Mouse (Mus musculus) forebrain, embryonic 15.5 days (tissue): ENCODE measurements around the gene Dars2. TPM values are rescaled to one million over a fixed set of nuclear protein-coding genes. Genes with fewer than 3 reads are reported as not detected.

Source experiments
- ATAC-seq: fragments of 200-750 bp; cut with Nextera tagmentation; replicated peaks from 2 replicates; pipeline ENCODE4 v1.8.0; 2017; ENCODE audit warnings: mild to moderate bottlenecking, moderate TSS enrichment, moderate library complexity
- H3K27ac ChIP-seq: fragments of 300-500 bp; sonication (generic); replicated peaks from 2 replicates; pipeline ENCODE4 v1.5.1; 2015; ENCODE audit warnings: mild to moderate bottlenecking, inconsistent platforms
- H3K27me3 ChIP-seq: fragments of 300-500 bp; sonication (generic); 2 replicates; pipeline ENCODE4 v1.6.1; 2015; ENCODE audit warnings: inconsistent platforms
- H3K36me3 ChIP-seq: fragments of 300-500 bp; sonication (generic); 2 replicates; pipeline ENCODE4 v1.6.1; 2015; ENCODE audit warnings: mild to moderate bottlenecking, inconsistent platforms
- H3K4me1 ChIP-seq: fragments of 300-500 bp; sonication (generic); 2 replicates; pipeline ENCODE4 v1.6.1; 2015; ENCODE audit warnings: inconsistent platforms
- H3K4me2 ChIP-seq: fragments of 300-500 bp; sonication (generic); replicated peaks from 2 replicates; pipeline ENCODE4 v1.6.1; 2015; ENCODE audit warnings: mild to moderate bottlenecking, inconsistent platforms
- H3K4me3 ChIP-seq: fragments of 300-500 bp; sonication (generic); 2 replicates; pipeline ENCODE4 v1.5.1; 2015; ENCODE audit warnings: mild to moderate bottlenecking, inconsistent platforms
- H3K9ac ChIP-seq: fragments of 300-500 bp; sonication (generic); replicated peaks from 2 replicates; pipeline ENCODE4 v1.6.1; 2015; ENCODE audit warnings: mild to moderate bottlenecking, inconsistent platforms
- H3K9me3 ChIP-seq: fragments of 300-500 bp; sonication (generic); 2 replicates; pipeline ENCODE4 v1.6.1; 2016; ENCODE audit warnings: inconsistent platforms
- WGBS: fragments of 180-500 bp; shearing (Covaris S2); methylation state at CpG from one replicate; pipeline ENCODE4 v1.1.7; 2015; ENCODE audit warnings: mixed read lengths; 5-methylcytosine and 5-hydroxymethylcytosine counted together
- polyA plus RNA-seq: library from polyadenylated mRNA; unstranded; fragments of >200 nt; fragmentation: Nextera tagmentation; extraction: Ambion mirVana; gene quantifications from 2 replicates; pipeline ENCODE4 v1.2.1, GENCODE M21; 2015

Dars2 gene
- polyA plus RNA-seq, 1 experiment from 2014 or later: 34.6 TPM

DNA sequence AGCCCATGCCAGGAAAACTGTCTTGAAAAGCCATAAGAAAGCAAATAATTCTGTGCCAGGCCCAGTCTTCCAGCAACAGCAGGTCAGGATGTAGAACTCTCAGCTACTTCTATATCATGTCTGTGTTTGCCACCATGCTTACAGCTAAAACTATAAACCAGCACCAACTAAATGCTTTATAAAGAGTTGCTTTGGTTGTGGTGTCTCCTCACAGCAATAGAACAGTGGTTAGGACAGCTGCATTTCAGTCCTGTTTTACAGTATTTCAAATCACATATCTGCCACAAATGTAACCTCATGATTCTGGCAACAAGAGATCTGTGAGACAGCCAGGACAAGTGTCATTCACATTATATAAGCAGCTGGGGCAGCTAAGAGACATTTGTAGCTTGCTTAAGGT, 29.6 kb downstream of the Dars2 start:
- H3K4me2 ChIP-seq: no peak overlapping the region
- H3K4me1 ChIP-seq: peaks cover 19% of the 10 kb centered on the region
- no peak overlapping the region; the same call in 1 of the 2 replicates for H3K27ac ChIP-seq
- no peaks in the 10 kb centered on the region for H3K27me3 ChIP-seq
- ATAC-seq: no peak
- peaks cover 60% of the 10 kb centered on the region for H3K36me3 ChIP-seq
- H3K9ac ChIP-seq: no peak overlapping the region
- H3K9me3 ChIP-seq: no peaks in the 10 kb centered on the region
- no peak overlapping the region for H3K4me3 ChIP-seq

DNA sequence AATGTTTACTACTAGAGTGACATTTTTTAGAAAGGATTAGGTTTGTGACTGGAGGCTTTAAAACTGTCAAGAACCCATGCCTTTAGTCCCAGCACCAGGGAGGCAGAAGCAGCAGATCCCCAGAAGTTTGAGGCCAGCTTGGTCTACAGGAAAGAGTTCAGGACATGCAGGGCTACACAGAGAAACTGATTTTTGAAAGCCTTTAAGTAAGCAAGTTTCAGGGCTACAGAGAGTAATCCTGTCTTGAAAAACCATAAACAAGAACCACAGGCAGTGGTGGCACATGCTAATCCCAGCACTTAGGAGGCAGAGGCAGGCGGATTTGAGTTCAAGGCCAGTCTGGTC, 30.1 kb downstream of the Dars2 start:
- no peak overlapping the region for H3K4me3 ChIP-seq
- 63% methylated on average over 1 of the region's 1 CpGs for WGBS
- H3K27me3 ChIP-seq: no peaks in the 10 kb centered on the region
- H3K27ac ChIP-seq: peak overlapping the region; percentile 52
- no peak overlapping the region for H3K4me2 ChIP-seq
- no peak overlapping the region for H3K9ac ChIP-seq
- H3K36me3 ChIP-seq: peaks cover 58% of the 10 kb centered on the region
- peaks cover 19% of the 10 kb centered on the region for H3K4me1 ChIP-seq
- H3K9me3 ChIP-seq: no peaks in the 10 kb centered on the region
- ATAC-seq: no peak

DNA sequence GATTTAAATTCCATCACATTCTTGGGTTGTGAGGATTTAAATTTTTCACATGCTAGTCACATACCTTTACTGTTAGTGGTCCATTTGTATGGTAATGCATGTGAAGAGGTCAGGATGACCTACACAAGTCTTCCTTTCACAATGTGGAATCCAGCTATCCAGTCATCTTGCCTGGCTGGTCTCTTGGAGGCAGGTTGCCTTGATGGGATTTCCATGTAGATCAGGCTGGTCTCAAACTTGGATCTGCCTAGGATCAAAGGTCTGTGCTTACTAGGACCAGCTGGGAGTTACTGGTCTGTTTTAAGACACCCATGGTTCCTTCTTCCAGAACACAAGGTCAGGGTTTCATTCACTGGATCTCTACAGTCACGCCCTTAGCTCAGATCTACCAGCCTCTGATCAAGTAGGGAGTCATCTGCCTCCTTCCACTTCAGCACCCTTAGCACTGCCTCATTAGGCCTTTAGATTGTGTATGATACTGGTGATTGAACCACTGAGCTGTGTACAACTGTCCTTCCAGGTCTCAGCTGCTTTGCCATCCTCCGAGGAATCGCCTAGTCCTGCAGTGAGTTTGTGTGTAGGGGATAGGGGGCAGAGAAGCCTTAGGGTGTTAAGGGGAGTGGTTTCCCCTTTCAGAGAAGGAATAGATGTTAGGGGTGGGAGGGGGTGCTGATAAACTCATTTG, 30.6 kb downstream of the Dars2 start:
- WGBS: 11% methylated on average over 3 of the region's 3 CpGs
- H3K9ac ChIP-seq: no peak overlapping the region
- H3K4me1 ChIP-seq: peaks cover 19% of the 10 kb centered on the region
- peaks cover 53% of the 10 kb centered on the region for H3K36me3 ChIP-seq
- no peaks in the 10 kb centered on the region for H3K27me3 ChIP-seq
- no peak overlapping the region for H3K4me3 ChIP-seq
- peak overlapping the region; percentile 52 for H3K27ac ChIP-seq
- no peak overlapping the region for H3K4me2 ChIP-seq
- ATAC-seq: 0 out of 2 replicates have a peak, but pooled peaks have one; percentile 7
- H3K9me3 ChIP-seq: no peaks in the 10 kb centered on the region

DNA sequence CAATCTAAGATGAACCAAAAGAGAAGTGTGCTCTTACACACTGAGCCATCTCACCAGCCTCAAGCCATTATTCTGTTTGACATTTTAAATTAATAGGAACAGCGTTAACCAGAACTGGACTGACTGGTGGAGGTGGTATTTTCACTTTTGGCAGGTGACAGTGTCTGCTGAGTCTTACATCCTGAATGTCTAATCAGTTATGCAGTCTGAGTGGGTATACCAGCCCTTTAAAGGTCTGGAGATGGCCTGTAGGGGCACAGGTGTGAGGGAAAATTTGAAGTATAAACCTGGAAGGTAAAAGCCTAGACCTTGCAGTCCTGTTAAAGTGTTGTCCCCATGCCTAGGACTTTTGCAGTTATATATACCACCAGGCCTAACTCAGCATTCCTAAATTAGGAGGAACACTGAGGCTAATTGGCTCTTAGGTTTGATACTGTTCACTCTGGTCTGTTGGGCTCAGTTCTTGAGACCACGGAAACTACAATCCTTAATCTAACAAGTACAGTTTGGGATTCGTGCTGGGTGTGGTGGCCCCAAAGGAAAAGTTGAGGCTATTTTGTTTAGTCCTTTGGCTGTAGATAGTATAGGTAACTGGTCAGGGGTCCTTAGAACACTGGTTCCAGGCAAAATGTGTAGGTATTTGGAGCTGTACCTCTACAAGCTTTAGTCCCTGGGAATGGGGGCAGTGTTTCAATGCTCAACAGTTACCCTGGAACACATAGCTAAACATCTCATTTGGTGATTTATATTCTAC, 31.3 kb downstream of the Dars2 start:
- WGBS: 9% methylated on average over 3 of the region's 3 CpGs
- Histone ChIP-seq H3K27ac (peak overlapping the region; percentile 52; the same call in 1 of the 2 replicates), H3K36me3 (peaks cover 51% of the 10 kb centered on the region), H3K27me3 (no peaks in the 10 kb centered on the region), H3K4me2 (no peak overlapping the region), H3K4me1 (peaks cover 19% of the 10 kb centered on the region), H3K4me3 (no peak overlapping the region), H3K9ac (no peak overlapping the region), H3K9me3 (no peaks in the 10 kb centered on the region)
- no peak for ATAC-seq

DNA sequence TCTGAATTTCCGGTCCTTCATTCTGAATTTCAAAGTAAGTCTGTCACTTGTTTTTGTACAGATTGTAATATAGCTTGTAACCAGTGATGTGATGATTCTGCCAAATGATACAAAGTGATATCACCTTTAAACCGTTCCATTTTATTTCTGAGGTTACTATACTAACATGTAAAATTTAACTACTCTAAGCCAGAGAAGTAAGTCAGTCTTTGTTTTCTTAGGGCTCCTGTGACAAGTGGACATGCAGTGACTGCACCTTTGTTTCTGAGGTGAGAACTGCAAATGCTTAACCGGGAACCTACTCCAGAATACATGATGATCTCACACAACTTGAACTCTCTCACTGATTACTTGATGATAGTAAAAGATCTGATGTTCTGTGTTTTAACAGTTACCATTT, 32.5 kb downstream of the Dars2 start:
- H3K9me3 ChIP-seq: no peaks in the 10 kb centered on the region
- peak overlapping the region; percentile 28; the same call in 1 of the 2 replicates for H3K9ac ChIP-seq
- H3K36me3 ChIP-seq: peaks cover 42% of the 10 kb centered on the region
- H3K27ac ChIP-seq: no peak overlapping the region
- ATAC-seq: no peak
- H3K4me2 ChIP-seq: peak overlapping the region; percentile 79
- WGBS: 27% methylated on average over 3 of the region's 3 CpGs
- H3K4me3 ChIP-seq: peak overlapping the region; percentile 13; the same call in 1 of the 2 replicates
- peaks cover 28% of the 10 kb centered on the region for H3K4me1 ChIP-seq
- H3K27me3 ChIP-seq: no peaks in the 10 kb centered on the region

DNA sequence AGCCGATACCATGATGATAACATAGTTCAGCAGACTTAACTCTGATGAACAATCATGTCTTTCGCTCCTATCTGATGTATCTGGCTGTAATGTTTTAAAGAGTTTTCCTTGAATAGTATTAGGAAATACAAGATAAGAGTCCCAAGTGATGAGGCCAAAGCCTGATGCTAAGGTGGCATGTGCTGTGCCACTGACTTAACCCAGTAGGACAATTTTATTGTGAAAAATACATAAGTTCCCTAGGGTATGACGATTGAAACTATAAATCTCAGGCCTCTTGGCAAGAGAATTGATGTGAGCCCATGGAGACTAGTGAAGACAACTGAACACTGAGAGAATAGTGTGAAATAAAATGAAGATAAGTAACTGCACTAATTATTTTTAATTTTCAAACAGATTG, 32.9 kb downstream of the Dars2 start:
- Histone ChIP-seq H3K4me2 (peak overlapping the region; percentile 79), H3K36me3 (peaks cover 42% of the 10 kb centered on the region), H3K9me3 (no peaks in the 10 kb centered on the region), H3K27me3 (no peaks in the 10 kb centered on the region), H3K4me3 (peak overlapping the region; percentile 13), H3K4me1 (peaks cover 28% of the 10 kb centered on the region), H3K27ac (no peak overlapping the region), H3K9ac (peak overlapping the region; percentile 28)
- ATAC-seq: no peak
- WGBS: 29% methylated on average over 3 of the region's 3 CpGs

DNA sequence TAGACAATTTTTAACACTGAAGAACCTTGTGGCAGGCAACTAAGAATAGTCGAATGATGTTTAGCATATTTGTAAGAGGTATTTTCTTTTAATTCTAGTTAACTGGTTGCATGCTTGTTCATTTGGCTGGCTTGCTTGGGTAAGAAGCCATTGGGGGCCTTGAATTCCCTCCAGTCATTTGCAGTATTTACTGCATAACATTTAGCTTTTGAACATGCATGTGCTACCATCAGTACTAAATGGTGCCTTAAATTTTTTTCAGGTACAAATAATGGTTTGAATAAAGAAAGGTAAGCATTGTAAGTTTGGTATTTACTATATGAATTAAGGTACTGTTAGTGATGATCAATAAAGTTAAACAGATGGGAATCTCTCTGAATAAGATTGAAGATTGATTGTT, 33.4 kb downstream of the Dars2 start:
- Histone ChIP-seq H3K4me2 (peak overlapping the region; percentile 79), H3K27ac (peak overlapping the region; percentile 92; the same call in 1 of the 2 replicates), H3K9ac (peak overlapping the region; percentile 90), H3K27me3 (no peaks in the 10 kb centered on the region), H3K4me3 (peak overlapping the region; percentile 76), H3K36me3 (peaks cover 45% of the 10 kb centered on the region), H3K9me3 (no peaks in the 10 kb centered on the region), H3K4me1 (peaks cover 28% of the 10 kb centered on the region)
- 0% methylated on average over 1 of the region's 1 CpGs for WGBS
- no peak for ATAC-seq

DNA sequence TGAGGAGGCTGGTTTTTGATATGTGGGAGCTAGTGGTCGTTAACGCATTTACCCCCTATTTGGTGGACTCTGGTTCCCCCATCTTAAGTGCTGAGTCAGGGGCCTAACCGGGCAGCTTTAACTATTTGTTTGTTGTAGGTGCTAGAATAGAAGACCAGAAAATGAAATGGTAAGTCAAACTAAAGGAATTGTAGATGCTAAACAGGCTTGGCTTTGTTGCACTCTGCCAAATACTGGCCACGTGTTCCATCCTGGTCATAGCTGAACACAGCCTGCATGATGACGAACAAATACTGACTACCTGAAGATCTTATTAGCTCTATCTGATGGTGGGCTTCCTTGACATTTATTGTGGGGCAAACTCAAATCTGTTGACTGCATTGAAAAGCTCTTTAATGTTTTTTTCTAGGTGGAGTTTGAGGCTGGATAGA, 34.0 kb downstream of the Dars2 start:
- WGBS: 0% methylated on average over 5 of the region's 5 CpGs
- H3K4me3 ChIP-seq: peak overlapping the region; percentile 76
- no peaks in the 10 kb centered on the region for H3K9me3 ChIP-seq
- peak overlapping the region; percentile 90 for H3K9ac ChIP-seq
- peak overlapping the region; percentile 92 for H3K27ac ChIP-seq
- peaks cover 29% of the 10 kb centered on the region for H3K4me1 ChIP-seq
- peaks cover 45% of the 10 kb centered on the region for H3K36me3 ChIP-seq
- no peak for ATAC-seq
- H3K27me3 ChIP-seq: no peaks in the 10 kb centered on the region
- H3K4me2 ChIP-seq: peak overlapping the region; percentile 79

DNA sequence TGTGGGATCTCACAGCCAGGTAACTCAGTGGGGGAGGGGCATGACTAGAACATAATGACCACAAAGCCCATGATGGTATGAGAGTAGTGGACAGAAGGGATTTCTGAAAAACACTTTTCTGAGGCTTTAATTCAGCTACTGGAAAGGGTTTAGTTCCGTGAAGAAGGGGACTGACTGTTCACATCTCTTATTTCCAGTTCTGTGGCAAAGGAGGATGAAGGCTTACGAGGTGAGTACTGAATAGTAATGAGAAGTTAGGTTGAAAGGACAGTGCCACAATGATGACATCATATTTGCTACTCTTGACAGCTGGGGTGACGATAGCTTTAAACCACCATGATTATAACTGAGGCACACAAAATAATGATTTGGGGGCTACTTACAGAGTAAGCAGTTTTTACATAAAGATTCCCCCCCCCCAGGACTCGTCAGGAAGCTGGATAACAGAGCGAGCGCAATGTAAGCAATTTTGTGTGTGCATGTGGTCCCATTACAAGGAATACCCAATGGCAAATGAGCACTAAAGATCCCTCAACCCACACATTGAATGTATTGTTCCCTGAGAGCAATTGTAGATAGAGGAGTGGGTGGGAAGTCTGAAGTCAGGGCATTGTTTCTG, 34.6 kb downstream of the Dars2 start:
- no peaks in the 10 kb centered on the region for H3K9me3 ChIP-seq
- peaks cover 34% of the 10 kb centered on the region for H3K4me1 ChIP-seq
- H3K27me3 ChIP-seq: no peaks in the 10 kb centered on the region
- peak overlapping the region; percentile 92 for H3K27ac ChIP-seq
- 0% methylated on average over 6 of the region's 6 CpGs for WGBS
- H3K9ac ChIP-seq: peak overlapping the region; percentile 90
- no peak for ATAC-seq
- H3K4me3 ChIP-seq: peak overlapping the region; percentile 76
- peaks cover 47% of the 10 kb centered on the region for H3K36me3 ChIP-seq
- peak overlapping the region; percentile 79 for H3K4me2 ChIP-seq

DNA sequence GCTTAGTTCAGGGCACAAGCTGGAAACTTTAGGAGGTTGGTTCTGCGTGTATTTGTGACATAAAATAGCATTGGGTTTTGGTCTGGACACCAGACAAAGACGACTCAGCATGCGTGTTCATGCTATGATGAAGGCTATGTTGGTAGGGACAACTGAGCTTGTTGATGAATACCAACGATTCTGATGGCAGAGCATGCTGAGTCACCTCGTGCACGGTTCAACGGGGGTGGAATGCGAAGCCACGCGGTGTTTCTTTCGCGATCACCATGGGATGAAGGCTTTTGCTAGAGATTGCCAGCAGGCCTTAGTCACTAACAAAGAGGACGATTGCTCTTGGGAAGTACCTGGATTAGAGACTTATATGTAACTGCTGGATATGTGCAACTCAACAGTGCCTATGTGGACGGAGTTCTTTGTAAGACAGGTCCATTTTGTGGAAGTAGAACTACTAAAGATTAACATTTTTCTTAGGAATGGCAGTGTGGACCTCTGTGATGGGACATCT, 35.1 kb downstream of the Dars2 start:
- peak overlapping the region; percentile 76 for H3K4me3 ChIP-seq
- peak overlapping the region; percentile 79 for H3K4me2 ChIP-seq
- H3K9ac ChIP-seq: peak overlapping the region; percentile 90
- peak; percentile 39 for ATAC-seq
- peaks cover 34% of the 10 kb centered on the region for H3K4me1 ChIP-seq
- 0% methylated on average over 14 of the region's 14 CpGs for WGBS
- peak overlapping the region; percentile 92 for H3K27ac ChIP-seq
- no peaks in the 10 kb centered on the region for H3K9me3 ChIP-seq
- no peaks in the 10 kb centered on the region for H3K27me3 ChIP-seq
- H3K36me3 ChIP-seq: peaks cover 48% of the 10 kb centered on the region

DNA sequence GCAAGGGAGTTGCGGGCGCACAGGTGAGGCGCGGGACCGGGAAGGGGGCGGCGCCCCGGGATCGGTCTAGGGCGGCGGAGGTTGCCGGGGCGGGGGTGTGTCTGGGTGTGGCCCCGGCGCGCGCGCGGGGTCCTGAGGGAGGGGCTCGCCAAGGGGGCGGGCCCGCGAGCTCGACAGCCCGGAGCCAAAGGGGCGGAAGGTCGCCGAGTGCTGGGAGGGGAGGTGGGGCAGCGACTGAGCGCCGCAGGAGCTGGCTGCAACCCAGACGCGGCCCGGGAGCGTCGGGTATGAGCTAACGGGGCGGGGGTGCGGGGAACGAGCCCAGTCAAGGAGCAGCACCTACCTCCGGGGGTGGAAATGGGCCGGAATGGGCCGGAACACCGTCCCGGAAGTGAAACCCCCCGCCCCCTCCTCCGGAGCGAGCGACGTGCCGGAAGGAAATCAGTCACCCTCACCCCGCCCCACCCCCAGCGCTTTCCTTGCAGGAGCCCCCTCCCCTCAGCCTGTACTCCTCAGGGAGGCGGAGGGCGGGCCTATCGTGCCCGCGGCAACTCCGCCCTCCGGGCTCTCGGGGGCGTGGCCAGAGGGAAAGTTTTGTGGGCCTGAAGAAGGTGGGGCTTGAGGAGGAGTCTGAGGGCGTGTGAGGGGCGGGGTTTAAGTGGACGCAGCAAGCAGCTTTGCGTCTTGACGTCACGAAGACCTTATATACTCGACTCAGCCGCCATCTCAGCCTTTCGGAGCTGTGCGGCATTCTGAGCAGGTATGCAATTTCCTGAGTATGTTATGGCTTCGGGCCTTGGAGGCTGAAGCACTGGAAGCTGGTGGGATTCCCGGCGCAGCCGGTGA, 35.8 kb downstream of the Dars2 start, which contains the start of gene Zbtb37:
Gene Zbtb37, minus strand, starts transcription at position 415 of the 846 bp plus-strand sequence.
- peak; percentile 93 for ATAC-seq
- H3K4me2 ChIP-seq: peak within 1 kb of the TSS; percentile 79
- WGBS: under 1% methylated on average over 71 of the region's 76 CpGs
- H3K27ac ChIP-seq: peak within 1 kb of the TSS; percentile 92
- H3K27me3 ChIP-seq: no peaks in the 10 kb centered on the region
- peaks cover 34% of the 10 kb centered on the region for H3K4me1 ChIP-seq
- H3K36me3 ChIP-seq: peaks cover 48% of the 10 kb centered on the region
- H3K4me3 ChIP-seq: peak within 1 kb of the TSS; percentile 76
- peak within 1 kb of the TSS; percentile 90 for H3K9ac ChIP-seq
- H3K9me3 ChIP-seq: no peaks in the 10 kb centered on the region
